In the genomic region with DNA sequence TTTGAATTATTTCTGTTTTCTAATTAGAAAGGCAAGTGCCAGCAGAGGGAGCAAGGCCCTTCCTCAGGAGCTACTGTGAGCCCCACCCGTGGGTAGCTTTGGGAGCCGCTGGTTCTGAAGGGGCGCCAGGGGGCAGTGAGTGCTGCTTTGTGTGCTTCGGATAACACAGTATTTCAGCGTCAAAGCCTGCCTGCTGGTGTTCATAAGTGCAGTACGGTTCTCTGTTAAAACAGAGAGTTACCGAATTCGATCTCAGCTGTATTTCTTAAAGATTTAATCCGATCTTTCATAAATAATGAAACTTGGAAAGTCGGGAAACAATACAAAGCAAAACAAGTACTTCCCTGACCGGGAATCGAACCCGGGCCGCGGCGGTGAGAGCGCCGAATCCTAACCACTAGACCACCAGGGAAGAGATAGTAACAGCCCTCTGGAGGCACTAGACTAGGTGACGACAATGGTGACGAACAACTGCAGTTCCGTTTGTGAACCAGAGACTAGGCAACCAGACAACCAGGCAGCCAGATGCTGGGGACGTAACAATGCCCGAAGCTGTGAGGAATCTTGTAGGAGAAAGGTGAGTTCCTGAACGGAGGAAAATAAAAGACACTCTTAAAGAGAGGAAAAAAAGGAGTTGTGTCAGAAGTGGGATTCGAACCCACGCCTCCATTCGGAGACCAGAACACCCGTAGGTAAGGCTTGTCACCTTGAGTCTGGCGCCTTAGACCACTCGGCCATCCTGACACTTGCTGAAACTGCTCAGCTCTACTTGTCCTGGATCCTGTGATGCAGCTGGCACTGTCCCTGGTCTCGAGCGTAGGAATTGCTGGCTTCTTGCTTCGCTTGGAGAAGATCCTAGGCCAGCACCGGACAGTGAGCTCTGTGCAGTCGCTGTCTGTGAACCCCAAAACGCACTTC, we compare ENCODE assay signal across 8 mouse cellular contexts. TPM values are rescaled to one million over a fixed set of nuclear protein-coding genes. Genes with fewer than 3 reads are reported as not detected.
DNase-seq lines count a peak whose midpoint lies in the region; ATAC-seq lines count a peak whose summit lies in the region.

No protein-coding gene starts in this region.

- H3K9ac ChIP-seq in hindbrain, embryonic 16.5 days (ENCODE audit: low read depth, low read length), result peak overlapping the region; percentile 62

- no peaks in the 10 kb centered on the region for H3K27me3 ChIP-seq in hindbrain, embryonic 16.5 days (replicated peaks; ENCODE audit: control insufficient read depth, insufficient read depth, low read length)

- H3K4me2 ChIP-seq in hindbrain, embryonic 16.5 days (ENCODE audit: low read length), result peak overlapping the region; percentile 66

- H3K36me3 ChIP-seq in hindbrain, embryonic 16.5 days (ENCODE audit: control insufficient read depth, insufficient read depth, low read length), result no peaks in the 10 kb centered on the region
- H3K36me3 ChIP-seq in macrophage (ENCODE audit: inconsistent target), result no peaks in the 10 kb centered on the region

- H3K4me1 ChIP-seq in hindbrain, embryonic 16.5 days (ENCODE audit: control insufficient read depth, insufficient read depth, low read depth, low read length), result peaks cover 10% of the 10 kb centered on the region

- peak overlapping the region; percentile 90 for H3K27ac ChIP-seq in hindbrain, embryonic 16.5 days (ENCODE audit: low read depth, low read length)
- H3K27ac ChIP-seq in macrophage, result peak overlapping the region; percentile 71

- H3K9me3 ChIP-seq in hindbrain, embryonic 16.5 days (ENCODE audit: control insufficient read depth, low read length), result no peaks in the 10 kb centered on the region

- peak; percentile 91 for ATAC-seq in hindbrain, embryonic 16.5 days

- under 1% methylated on average over 36 of the region's 36 CpGs for WGBS in hindbrain, embryonic 16.5 days
- under 1% methylated on average over 36 of the region's 36 CpGs for WGBS in macrophage (ENCODE audit: missing documents)

- H3K79me2 ChIP-seq in macrophage (ENCODE audit: inconsistent target), result no peaks in the 10 kb centered on the region

- peak; percentile 98 for DNase-seq in WW6 (ENCODE audit: low read depth, low spot score)
- DNase-seq in cerebellum, postnatal 4 days (ENCODE audit: low spot score in 2 of 2), result peak; percentile 96 to 98
- peak; percentile 96 for DNase-seq in gastrocnemius, adult 18-20 months (ENCODE audit: low spot score)
- DNase-seq in left cerebral cortex, adult 18-20 months (ENCODE audit: low spot score in 2 of 2), result peak; percentile 99
- peak; percentile 98 for DNase-seq in right cerebral cortex, adult 18-20 months
- peak; percentile 85 for DNase-seq in urinary bladder, postnatal 10 days (ENCODE audit: low spot score)

- peak overlapping the region; percentile 57 for H3K4me3 ChIP-seq in hindbrain, embryonic 16.5 days (ENCODE audit: low read length)
- peak overlapping the region; percentile 72 for H3K4me3 ChIP-seq in macrophage (ENCODE audit: inconsistent target)

RNA-seq across cellular contexts. Expression of a gene that starts 4.8 kb away (rescaled TPM):
- total RNA-seq in gastrocnemius, adult 18-20 months (2021), result 1 to 10 TPM; 3.9 to 4.1 TPM
- 29.2 and 30.1 TPM in 2 replicates for polyA plus RNA-seq in hindbrain, embryonic 16.5 days (2015; fragmentation: Nextera tagmentation; extraction: Ambion mirVana)
- total RNA-seq in left cerebral cortex, adult 18-20 months (2021), result 10 to 100 TPM; 25.4 to 28.9 TPM
- total RNA-seq in macrophage (2018; cell fraction: chromatin; rRNA removed), result 10 to 100 TPM; 20.4 to 65.9 (median 47.6) TPM
- total RNA-seq in macrophage (2018; cell fraction: cytosol; rRNA removed), result 1 to 10 TPM in 25 of 26 experiments, under 1 TPM in 1; 0.86 to 3.7 (median 2.1) TPM
- 10 to 100 TPM; 12.0 to 60.5 (median 31.9) TPM for total RNA-seq in macrophage (2018; cell fraction: nucleus; rRNA removed)
- polyA plus RNA-seq in macrophage (2018), result 2.9 to 5.3 TPM (median 4.7 TPM) in 3 replicates

RNA-seq across cellular contexts. Expression of a gene that starts 27.5 kb away (rescaled TPM):
- total RNA-seq in gastrocnemius, adult 18-20 months (2021), result not detected
- polyA plus RNA-seq in hindbrain, embryonic 16.5 days (2015; fragmentation: Nextera tagmentation; extraction: Ambion mirVana), result 0.11 TPM in 1 of 2 replicates, not detected in the other
- not detected for total RNA-seq in left cerebral cortex, adult 18-20 months (2021)
- 1 to 10 TPM in 1 of 26 experiments, under 1 TPM in 9, not detected in 16; 0.33 to 1.7 (median 0.53) TPM for total RNA-seq in macrophage (2018; cell fraction: chromatin; rRNA removed)
- total RNA-seq in macrophage (2018; cell fraction: cytosol; rRNA removed), result under 1 TPM in 12 of 26 experiments, not detected in 14; 0.05 to 0.17 (median 0.08) TPM
- under 1 TPM in 4 of 26 experiments, not detected in 22; 0.33 to 0.91 (median 0.53) TPM for total RNA-seq in macrophage (2018; cell fraction: nucleus; rRNA removed)
- 0.17 TPM in 1 of 3 replicates, not detected in the others for polyA plus RNA-seq in macrophage (2018)

RNA-seq across cellular contexts. Expression of a gene that starts 28.0 kb away (rescaled TPM):
- total RNA-seq in gastrocnemius, adult 18-20 months (2021), result 10 to 100 TPM; 33.2 to 45.7 TPM
- 38.2 and 38.6 TPM in 2 replicates for polyA plus RNA-seq in hindbrain, embryonic 16.5 days (2015; fragmentation: Nextera tagmentation; extraction: Ambion mirVana)
- 10 to 100 TPM; 39.4 to 45.1 TPM for total RNA-seq in left cerebral cortex, adult 18-20 months (2021)
- total RNA-seq in macrophage (2018; cell fraction: chromatin; rRNA removed), result 10 to 100 TPM; 10.4 to 75.2 (median 32.9) TPM
- total RNA-seq in macrophage (2018; cell fraction: cytosol; rRNA removed), result 10 to 100 TPM in 15 of 26 experiments, 1 to 10 TPM in 11; 5.9 to 17.7 (median 10.2) TPM
- 10 to 100 TPM in 24 of 26 experiments, 1 to 10 TPM in 2; 9.0 to 74.0 (median 25.2) TPM for total RNA-seq in macrophage (2018; cell fraction: nucleus; rRNA removed)
- 7.9 to 19.4 TPM (median 9.7 TPM) in 3 replicates for polyA plus RNA-seq in macrophage (2018)

RNA-seq across cellular contexts. Expression of a gene that starts 28.4 kb away (rescaled TPM):
- total RNA-seq in gastrocnemius, adult 18-20 months (2021), result 10 to 100 TPM; 22.4 to 23.3 TPM
- 48.0 and 50.6 TPM in 2 replicates for polyA plus RNA-seq in hindbrain, embryonic 16.5 days (2015; fragmentation: Nextera tagmentation; extraction: Ambion mirVana)
- 10 to 100 TPM; 50.1 to 53.7 TPM for total RNA-seq in left cerebral cortex, adult 18-20 months (2021)
- total RNA-seq in macrophage (2018; cell fraction: chromatin; rRNA removed), result 10 to 100 TPM in 15 of 26 experiments, 1 to 10 TPM in 11; 1.2 to 27.2 (median 12.7) TPM
- 10 to 100 TPM in 8 of 26 experiments, 1 to 10 TPM in 18; 3.8 to 14.7 (median 7.7) TPM for total RNA-seq in macrophage (2018; cell fraction: cytosol; rRNA removed)
- 10 to 100 TPM in 12 of 26 experiments, 1 to 10 TPM in 14; 3.1 to 21.4 (median 9.1) TPM for total RNA-seq in macrophage (2018; cell fraction: nucleus; rRNA removed)
- polyA plus RNA-seq in macrophage (2018), result 6.4 to 11.1 TPM (median 8.6 TPM) in 3 replicates

Comparison
In these comparisons a context has a peak if more than half of its experiments do, and no peak if none do; other contexts are left out.
1. Peak in every context shown above with its lines: DNase-seq, ATAC-seq, H3K4me3 ChIP-seq and H3K27ac ChIP-seq.
2. RNA of a gene that starts 4.8 kb away (total RNA-seq): 25.4 to 28.9 TPM in left cerebral cortex, adult 18-20 months; 3.9 to 4.1 TPM in gastrocnemius, adult 18-20 months; every median in the first group is over 4 times any median in the second.